Mouse (Mus musculus) frontal cortex, postnatal 36 days (tissue): ENCODE measurements around the gene Trim10.
"Not testable (repeated sequence)": the region's sequence is repeated elsewhere in the genome, so short reads cannot be mapped to it uniquely, and the experiment has no call there.

Source experiments
- DNase-seq, 2 experiments: peaks; one replicate each; pipeline ENCODE4 v3.0.0; 2022; ENCODE audit warnings: low spot score in 2 of 2

Trim10 gene

DNA sequence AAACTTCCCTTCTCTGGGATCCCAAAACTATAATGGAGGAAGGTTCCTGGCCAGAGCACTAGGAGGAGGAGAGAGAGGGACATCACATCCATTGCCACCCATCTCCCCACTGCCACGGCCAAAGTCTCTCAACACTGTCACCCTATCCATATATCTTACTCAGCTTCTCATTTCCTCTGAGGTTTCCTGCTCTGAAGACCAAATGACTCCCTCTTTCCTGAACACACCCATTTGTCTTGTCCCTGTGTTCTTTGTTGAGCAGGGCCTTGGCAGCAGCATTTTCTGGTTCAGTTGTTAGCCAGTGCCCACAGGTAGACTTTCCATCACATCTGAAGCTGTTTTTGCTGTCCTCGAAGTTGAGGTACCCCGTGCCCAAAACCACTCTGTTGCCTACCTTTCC, 11.2 kb upstream of the Trim10 start:
- no peak for DNase-seq

DNA sequence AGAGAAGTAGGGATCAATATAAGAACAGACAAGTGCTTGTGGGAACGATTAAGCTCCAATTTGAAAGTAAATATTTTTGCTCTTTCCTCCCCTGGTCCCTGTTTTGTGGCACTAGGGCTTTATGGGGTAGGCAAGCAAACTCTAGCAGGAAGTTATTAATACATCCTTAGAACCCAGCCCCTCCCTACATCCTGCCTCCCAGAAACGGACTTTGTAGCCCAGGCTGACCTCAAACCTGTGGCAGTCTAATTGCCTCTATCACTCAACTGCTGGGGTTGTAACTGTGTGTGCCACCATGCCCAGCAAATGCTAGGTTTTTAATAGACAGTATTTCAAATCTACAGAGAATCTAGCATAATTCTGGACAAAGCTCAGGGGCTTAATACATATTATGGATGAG, 7.7 kb upstream of the Trim10 start:
- no peak for DNase-seq

DNA sequence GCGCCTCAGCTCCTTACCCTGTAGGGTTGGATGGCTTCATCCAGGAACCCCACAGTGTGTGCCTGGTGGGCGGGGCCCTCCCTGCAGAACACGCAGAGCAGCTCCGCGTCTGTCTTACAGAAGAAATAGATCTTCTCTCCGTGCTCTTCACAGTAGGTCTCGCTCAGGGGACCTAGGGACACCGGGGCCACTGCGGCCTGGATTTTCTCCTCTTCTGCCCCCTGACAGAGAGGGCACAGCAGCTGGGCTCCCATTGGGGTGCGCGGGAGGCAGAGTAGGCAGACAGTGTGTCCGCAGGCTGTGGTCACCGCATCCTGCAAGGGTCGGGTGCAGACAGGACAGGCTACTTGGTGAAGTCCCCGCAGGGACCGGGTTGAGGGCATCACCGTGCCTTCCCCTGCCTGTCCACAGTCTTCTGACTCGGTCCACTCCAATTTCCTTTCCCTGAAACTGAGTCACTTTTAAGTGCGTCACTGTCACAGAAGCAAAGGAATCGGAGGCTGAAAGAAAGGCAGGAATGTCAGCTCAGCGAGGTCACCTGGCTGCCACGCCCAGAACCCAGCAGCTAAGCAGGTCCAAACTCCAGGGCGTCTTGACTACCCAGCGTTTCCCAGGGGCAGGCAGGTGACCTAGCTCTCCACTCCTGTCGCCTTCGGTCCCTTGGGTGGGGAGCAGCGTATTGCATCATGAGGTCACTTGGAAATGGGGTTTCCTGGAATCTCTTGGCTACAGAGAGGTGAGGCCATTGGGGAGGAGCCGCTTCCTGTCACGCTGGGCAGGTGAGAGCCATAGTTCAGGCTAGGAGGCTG, 2.5 kb upstream of the Trim10 start, which contains the start of gene Trim15:
Trim15 (minus strand) TSS at position 492 of the 809 bp plus-strand sequence.
- no peak for DNase-seq

DNA sequence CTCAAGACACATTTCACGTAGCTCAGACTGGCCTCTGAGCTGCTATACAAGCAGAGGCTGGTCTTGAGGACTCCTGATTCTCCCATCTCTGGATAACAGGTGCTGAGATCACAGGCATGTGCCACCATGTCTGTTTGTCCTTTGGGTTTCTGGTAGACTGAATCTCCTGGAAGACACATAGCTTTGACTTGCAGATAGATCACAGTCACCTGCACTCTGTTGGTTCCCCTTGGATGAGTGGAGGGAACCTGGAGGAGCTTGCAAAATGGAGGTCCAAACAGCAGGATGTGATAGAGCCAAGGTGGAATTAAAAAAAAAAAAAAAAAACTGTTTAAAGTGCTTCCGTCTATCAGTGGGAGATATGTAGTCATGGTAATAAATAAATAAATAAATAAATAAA, 538 bp upstream of the Trim10 start:
- DNase-seq: no peak

DNA sequence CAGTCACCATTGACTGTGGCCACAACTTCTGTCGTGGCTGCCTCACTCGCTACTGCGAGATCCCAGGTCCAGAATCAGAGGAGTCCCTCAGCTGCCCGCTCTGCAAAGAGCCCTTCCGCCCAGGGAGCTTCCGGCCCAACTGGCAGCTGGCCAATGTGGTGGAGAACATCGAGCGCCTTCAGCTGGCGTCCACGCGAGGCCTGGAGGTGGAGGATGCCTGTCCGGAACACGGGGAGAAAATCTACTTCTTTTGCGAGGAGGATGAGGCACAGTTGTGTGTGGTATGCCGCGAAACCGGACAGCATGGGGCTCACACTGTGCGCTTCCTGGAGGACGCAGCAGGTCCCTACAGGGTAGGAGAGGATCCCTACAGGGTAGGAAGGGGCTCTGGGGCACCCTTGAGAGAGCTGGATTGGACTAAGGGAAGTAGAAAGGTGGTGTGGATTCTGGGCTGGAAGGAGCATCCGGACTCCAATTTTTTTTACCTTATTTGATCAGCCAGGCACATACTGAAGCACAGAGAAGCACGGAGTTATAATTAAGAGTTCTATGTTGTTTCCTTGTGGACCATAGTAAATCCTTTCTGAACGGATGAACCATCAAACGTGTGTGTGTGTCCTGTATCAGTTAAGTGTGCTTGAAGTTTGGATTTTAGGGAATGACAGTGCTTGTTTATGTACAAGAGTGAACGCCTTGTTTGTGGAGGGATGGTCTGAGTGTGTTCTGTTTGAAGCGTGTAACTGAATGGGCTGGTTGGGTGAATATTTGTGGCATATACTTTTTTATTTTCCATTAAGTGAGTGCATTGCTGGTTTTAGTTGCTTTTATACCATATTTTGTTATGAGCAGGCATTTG, 809 bp downstream of the Trim10 start:
- DNase-seq: no peak

DNA sequence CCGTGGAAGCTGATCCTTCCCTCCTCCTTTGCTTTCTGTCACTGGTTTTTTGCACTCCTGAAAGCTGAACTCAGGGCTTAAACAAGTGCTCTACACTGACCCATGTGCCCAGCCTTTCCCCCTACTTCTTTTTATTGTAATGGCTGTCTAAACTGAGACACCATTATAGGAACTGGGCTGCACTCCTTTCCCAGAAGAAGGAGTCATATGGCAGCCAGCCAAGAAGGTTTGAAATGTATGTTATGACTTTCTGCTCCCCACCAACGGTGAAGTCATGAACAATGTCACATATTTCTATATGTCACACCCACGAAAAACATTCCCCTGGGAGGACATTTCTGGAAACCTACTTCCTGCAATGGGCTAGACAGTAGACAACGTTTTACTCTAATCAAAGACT, 5.3 kb downstream of the Trim10 start:
- no peak for DNase-seq

DNA sequence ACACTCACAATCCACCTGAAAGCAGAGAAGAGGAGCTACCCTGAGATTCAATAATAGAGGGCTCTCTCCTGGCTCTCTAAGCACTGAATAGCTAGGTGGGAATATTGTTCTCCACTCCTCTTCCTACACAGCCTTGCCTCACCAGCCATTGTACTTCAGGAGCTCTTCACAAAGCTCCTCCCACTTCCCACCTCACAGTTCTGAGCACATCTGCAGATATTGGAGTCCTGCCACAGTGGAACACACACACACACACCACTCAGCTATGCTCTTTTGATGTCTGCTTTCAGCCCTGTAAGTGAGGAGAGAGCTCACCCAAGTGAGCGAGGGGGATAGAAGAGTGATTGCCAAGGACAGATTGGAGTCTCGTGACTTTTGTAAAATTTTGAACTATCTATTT, 14.0 kb downstream of the Trim10 start:
- no peak for DNase-seq

DNA sequence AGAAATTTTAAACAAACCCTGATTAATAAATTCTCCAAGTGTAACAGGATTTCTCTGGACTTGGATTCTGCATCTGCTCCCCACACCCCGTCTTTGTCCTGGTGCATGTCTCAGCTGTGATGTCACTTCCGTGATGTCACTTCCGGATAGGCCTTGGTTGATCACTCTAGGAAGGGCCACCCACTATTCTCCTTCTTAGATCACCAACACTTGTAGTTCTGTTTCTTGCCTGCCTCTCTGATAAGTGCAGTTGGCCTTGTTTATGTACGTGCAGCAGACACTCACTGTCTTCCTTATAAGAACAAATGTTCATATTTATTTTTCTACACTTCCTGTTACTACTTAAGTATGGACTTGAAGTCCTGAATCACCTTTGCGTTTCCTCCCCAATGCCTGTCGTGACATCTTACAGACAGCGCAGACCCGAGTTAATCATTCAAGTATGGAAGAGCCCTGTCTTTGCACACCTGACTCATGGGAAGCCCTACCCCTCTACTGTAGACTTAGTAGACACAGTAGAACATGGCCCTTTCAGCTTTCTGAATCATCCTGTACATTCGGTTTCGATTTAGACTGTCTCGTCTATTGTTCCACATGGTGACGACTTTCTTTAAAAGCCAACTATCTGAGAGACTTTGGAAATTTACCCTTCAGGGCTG, 15.9 kb downstream of the Trim10 start:
- no peak for DNase-seq

DNA sequence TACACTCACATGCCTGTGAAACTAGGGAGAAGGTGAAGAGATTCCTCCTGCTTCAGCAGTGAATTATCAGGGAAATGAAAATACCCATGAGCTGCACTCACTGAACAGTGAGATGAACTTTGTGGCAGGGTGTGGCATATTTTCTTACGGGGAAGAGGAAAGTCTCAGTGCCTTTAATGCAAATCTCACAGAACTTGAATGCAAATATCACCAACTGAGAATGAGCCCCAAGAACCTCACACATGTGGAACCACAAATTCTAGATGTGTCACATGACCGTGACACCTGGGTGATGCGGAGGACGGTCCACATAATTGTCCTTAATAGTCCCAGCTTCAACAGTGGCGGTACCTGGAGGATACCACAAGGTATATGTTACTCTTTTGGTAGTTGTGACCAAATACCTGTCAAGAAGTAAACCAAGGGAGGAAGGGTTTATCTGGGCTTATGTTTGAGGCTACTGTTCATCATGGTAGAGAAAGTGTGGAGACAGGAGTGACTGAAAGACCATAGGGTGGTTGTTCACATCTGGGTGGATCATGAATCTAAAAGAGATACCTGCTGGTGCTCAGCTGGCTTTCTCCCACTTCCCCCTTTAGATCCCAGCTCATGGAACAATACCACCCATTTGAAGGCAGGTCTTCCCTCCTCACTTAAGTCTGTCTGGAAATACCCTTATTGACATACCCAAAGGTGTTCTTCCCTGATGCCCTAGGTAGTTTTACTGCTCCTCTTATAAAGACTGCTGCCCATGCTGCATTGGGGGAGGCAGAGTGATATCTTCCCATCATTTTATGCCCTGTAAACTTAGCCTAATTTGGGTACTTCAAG, 20.9 kb downstream of the Trim10 start, which contains the start of gene Trim40:
Trim40 (minus strand) TSS at position 51 of the 831 bp plus-strand sequence.
- DNase-seq: no peak

DNA sequence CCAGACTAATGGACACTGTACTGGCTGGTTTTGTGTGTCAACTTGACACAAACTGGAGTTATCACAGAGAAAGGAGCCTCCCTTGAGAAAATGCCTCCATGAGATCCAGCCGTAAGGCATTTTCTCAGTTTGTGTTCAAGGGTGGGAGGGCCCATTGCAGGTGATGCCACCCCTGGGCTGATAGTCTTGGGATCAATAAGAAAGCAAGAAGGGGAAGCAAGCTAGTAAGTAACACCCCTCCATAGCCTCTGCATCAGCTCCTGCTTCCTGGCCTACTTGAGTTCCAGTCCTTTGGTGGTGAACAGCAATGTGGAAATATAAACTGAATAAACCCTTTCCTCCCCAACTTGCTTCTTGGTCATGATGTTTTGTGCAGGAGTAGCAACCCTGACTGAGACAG, 22.1 kb downstream of the Trim10 start:
- DNase-seq: not testable (repeated sequence)

DNA sequence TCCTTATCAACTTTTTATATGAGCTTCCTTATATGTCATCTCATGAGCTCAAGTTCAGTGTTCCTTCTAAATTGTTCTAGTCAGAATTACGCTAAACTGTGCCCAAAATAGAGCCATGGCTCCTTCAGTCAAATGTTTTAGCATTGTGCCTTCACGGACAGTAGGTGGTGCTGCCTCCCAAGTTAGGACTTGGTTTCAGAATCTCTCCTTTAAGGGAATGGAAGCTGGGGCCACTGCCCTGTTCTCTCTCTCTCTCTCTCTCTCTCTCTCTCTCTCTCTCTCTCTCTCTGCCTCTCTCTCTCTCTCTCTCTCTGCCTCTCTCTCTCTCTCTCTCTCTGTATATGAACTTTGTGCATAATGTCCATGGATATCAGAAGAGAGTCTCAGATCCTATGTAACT, 23.0 kb downstream of the Trim10 start:
- peak; percentile 24 to 39 for DNase-seq

DNA sequence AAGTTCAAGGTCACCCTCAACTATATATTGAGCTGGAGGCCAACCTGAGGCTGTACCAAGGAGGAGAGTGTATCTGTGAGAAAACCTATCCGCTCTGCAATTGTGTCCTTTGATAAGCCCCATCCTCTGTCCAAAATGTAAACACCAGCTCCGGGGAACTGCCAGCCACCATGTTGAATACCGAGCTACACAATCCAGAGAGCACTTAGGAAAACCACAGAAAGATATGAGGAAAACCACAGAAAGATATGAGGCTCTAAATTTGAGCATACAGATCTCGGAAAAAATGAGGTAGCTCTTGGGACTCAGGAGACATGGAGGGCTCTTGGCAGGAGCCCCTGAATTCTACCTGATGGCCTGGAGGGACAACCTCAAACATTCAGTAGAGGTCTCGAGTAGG, 24.0 kb downstream of the Trim10 start:
- DNase-seq: no peak

DNA sequence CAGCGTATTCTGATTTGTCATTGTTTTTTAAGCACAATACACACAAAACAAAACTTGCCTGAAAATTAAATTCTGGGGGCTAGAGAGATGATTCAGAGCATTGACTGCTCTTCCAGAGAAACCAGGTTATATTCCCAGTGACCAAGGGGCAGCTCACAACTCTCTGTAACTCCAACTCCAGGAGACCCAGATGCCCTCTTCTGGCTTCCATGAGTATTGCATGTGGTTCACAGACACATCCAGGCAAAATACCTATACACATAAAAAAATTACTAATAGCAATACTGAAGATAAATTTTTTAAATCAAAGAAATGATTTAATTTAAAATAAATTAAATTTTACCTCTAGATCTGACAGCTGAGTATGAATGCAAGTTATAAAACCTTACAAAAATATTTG, 27.2 kb downstream of the Trim10 start:
- peak in 1 of 2 experiments; percentile 25 for DNase-seq

DNA sequence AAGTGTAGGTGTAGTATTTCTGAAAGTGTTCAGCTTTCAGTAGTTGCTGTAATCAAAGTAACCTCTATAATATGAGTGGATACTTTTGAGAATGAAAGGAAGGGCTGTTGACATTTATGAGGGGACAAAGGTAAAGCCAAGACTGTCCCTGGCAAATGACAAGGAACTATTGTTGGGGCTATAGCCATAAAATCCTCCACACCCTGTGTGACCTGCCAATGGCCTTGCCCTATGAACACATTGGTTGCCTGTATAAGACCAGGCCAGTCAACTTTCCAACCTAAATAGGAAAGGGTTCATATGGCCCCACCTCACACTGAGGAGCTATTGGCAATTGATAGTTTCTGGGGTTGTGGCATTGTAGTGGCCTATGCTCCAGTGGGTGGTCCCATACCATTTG, 27.7 kb downstream of the Trim10 start:
- no peak for DNase-seq

DNA sequence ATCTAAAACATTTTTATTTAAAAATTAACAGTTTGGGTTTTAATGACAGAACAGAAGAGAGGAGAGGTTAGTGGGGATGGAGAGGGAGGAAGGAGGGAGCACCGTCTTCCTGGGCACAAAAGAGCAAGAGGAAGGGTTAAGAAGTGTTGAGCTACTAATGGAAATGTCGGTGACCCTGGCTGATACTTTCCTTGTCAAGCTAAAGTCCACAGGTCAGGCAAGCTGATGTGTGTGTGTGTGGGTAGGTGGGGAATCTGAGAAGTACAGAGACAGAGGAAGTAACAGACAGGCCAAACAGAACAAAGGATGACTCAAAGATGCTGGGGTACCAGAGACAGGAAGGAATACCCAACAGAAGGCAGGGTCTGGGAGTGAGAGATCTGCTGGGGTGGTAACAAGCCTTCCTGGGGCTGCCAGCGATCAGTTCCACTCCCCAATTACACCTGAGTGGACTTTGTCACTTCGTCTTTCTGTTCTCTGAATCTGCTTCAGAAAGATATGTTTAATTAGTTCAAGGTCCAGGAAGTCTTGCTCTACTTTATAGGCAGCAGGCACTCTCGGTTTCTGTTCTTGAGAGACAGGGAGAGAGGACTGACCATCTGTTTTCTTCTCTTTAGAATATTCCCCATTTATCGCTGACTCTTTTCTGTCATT, 28.3 kb downstream of the Trim10 start, which contains the start of gene Trim31:
Trim31 (plus strand) TSS at position 567 of the 654 bp plus-strand sequence.
- DNase-seq: no peak

DNA sequence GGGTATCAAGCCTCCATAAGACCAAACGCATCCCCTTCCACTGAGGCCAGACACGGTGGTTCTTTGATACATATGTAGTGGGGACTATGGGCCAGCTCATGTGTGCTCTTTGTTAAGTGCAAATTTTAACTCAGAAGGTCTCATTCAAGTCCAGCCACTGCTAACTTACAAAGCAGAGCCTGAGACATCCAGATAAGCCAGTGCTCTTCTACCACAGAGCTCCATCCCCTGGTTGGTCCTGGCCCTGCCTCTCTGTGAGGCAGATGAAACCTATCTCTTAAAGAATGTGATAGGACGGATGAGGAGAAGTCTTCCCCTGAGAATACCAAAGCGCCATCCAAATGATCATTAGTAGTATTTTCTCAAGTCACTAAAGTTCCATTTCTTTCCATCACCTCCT, 30.0 kb downstream of the Trim10 start:
- DNase-seq: no peak

DNA sequence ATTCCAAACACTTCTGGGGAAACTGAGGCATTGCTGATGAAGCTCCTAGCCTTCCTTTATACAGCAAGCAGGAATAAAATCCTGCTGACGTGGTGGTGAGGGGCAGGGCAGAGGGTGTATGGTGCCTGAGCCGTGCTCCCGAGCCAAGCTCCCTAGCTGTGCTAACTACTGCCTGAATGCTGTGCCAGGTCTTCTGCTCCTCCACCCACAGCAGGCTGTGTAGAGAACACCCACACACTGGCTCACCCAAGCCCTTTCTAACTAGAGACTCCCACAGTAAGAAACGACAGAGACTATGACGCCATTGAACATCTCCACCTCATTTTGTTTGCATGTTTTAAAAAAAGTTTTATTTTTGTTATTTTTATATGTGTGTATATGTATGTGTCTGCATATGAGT, 30.6 kb downstream of the Trim10 start:
- DNase-seq: peak; percentile 22 to 23

DNA sequence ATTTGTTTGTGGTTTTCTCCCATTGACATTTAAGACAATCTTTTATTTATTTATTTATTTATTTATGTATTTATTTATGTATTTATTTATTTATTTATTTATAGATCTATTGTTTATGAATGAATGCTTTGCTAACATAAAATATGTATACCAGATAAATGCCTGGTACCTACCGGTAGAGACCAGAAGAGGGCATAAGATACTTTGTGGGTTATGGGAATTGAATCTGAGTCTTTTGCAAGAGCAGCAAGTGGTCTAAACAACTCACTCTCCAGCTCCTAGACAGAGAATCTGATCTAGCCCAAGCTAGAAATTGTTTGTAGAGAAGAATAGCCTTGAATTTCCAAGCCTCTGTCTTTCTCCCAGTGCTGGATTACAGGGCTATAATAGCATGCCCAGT, 31.3 kb downstream of the Trim10 start:
- no peak for DNase-seq

DNA sequence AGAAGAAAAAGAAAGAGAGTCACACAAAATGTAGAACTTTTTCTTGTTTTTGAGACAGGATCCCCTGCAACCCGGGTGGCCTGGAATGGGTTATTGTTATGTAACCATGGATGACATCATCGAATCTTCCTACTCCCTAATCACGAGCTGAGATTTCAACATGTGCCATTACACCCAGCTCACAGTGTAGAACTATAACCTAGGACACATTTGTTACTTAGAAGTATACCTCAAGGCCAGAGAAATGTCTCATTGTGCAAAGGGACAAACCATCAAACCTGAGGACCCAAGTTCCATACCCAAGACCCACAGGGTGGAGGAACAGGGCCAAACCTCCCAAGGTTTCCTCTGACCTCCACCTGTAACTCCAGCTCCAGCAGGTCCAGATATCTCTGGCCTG, 34.3 kb downstream of the Trim10 start:
- DNase-seq: no peak

DNA sequence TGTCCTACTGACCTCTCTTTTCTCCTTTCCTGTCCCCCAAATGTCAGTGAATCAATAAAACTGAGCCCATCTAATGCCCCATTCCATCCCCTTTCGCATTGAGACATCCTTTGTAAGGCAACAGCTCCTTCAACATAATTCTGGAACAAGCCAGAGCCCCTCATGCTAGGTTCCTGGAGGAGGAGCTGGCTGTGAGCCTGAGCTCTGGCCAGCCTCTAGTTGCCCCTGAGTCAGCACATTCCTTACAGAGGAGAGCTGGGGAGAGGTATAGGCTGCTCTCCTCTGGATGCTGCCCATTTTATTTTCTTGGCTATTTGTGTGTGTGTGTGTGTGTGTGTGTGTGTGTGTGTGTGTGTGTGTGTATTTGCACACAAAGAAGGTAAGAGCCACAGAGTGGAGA, 38.9 kb downstream of the Trim10 start:
- no peak for DNase-seq

DNA sequence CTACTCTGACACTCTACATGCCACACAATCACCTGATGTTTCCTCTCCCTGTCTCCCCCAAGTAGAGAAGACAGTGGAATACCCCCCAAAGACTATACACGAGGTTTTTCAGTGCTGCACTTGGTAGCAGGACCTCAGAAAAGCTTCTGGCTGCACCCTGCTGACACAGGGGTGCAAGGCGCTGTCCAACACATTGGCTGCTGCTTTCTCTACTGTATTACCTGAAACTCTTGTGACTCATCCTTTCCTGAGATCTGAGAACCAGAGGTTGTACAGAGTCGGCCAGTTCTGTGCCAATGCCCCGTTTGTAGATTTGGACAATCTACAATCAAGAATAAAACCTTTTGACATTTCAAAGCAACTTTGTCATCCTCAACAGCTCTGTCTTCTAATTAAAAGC, 40.4 kb downstream of the Trim10 start:
- DNase-seq: no peak
